Mouse (Mus musculus): ENCODE results near the gene Eps8l2.

Gene Eps8l2

DNA sequence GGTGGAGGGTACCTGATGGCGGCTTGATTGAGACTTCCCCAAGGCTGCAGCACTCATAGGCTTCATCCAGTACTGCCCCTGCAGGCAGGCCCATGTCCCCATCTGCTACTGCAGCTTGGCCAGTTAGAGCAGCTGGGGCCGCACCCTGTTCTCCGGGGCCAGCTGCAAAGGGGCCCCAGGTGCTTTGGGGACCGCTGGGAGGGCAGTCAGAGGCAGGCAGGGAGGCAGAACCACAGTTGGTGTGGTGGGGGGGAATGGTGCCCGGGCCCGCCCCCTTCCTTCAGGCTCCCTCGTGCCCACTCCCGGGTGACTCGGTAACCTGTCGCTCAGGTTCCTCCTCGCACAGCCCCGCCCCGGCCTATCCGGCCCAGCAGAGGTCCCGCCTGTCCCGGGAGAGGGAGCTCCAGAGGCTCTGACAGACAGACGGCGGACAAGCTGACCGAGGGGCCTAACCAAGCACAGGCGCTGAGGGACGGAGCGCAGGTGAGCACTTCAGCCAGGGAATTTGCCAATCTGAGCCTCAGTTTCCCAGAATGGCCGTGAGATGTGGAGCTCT is at the start of gene Eps8l2:
Gene Eps8l2, plus strand, starts transcription at position 305 of the 556 bp plus-strand sequence.
- peak in 1 of 2 experiments; percentile 22 for DNase-seq (ENCODE audit: low spot score in 2 of 2)

DNA sequence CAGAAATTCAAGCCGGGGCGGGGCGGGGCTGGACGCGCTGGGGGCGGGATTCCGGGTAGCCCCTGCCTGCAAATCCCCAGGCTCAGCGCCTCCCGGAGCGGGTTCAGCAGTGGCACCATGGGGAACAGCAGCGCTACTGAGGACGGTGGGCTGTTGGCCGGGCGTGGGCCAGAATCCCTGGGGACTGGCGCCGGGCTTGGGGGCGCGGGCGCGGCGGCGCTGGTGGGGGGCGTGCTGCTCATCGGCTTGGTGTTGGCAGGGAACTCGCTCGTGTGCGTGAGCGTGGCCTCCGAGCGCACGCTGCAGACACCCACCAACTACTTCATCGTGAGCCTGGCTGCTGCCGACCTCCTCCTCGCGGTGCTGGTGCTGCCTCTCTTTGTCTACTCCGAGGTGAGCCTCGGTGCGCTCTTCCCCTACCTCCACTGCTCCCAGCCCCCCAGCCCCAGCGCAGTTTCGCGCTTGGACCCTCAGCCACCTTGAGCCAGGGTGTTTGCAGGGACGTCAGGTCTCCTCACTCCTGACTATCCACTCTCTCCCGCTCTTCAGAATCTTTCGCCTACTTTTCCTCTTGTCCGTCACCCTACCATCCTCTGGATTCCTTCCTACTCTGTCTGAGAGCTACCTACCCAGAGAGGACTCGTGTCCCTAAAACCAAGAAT is 46.6 kb upstream of the Eps8l2 start, which contains the start of gene Drd4:
Gene Drd4, plus strand, starts transcription at position 86 of the 662 bp plus-strand sequence.
- DNase-seq (ENCODE audit: low spot score in 2 of 2): no peak

DNA sequence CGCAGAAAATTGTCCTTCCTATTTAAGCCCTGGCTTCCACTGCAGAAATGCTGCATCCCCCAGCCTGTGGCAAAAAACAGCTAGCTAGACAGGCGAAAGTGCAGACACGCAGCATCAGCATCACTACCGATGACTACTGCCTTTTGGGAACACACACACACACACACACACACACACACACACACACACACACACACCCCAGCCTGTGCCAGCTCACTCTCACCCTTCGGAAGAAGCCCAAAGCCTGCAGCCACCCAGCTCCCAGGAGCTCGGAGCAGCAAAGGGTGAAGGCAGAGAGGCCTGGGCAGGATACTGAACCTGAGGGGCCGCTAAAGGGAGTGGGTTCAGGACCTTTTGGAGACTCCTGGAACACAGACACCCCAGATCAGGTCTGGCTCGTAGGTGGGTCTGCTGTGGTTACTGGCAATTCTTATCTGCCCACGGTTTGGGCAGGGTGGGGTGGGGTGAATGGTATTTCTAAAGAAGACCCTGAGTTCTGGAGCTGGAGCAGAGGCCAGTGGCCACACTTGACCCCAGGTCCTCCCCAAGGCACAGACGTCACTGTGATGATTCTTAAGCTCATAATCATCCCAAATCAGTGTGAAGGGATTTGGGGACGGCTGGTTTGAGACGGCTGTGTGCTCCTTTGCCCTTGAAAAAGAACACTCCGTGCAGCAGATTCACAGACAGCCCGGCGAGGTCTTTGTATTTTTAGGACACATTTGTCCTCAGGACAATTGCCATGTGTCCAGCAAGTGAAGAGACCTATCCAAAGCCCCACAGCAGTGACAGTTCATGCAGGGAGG is 45.9 kb upstream of the Eps8l2 start:
- no peak for DNase-seq (ENCODE audit: low spot score in 2 of 2)

DNA sequence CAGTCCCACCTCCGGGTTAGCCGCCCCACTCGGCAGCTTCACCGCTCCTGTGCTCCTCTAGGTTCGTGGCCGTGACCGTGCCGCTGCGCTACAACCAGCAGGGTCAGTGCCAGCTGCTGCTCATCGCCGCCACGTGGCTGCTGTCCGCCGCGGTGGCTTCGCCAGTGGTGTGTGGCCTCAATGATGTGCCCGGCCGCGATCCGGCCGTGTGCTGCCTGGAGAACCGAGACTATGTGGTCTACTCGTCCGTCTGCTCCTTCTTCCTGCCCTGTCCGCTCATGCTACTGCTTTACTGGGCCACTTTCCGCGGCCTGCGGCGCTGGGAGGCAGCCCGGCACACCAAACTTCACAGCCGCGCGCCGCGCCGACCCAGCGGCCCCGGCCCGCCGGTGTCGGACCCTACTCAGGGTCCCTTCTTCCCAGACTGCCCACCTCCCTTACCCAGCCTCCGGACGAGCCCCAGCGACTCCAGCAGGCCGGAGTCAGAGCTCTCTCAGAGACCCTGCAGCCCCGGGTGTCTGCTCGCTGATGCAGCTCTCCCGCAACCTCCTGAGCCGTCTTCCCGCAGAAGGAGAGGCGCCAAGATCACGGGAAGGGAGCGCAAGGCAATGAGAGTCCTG is 44.7 kb upstream of the Eps8l2 start:
- DNase-seq (ENCODE audit: low spot score in 2 of 2): peak in 1 of 2 experiments; percentile 35

DNA sequence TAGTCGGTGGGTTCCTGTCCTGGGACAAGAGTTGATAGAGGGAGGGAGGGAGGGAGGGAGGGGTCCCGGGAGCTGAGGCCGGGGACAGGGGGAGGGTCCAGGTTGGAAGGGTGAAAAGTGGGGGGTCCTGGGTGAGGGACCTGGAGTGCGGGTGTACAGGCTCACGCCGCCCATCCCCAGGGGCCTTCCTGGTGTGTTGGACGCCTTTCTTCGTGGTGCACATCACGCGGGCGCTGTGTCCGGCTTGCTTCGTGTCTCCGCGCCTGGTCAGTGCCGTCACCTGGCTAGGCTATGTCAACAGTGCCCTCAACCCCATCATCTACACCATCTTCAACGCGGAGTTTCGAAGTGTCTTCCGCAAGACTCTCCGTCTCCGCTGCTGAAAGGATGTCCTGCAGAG is 44.2 kb upstream of the Eps8l2 start:
- DNase-seq (ENCODE audit: low spot score in 2 of 2): peak in 1 of 2 experiments; percentile 26

DNA sequence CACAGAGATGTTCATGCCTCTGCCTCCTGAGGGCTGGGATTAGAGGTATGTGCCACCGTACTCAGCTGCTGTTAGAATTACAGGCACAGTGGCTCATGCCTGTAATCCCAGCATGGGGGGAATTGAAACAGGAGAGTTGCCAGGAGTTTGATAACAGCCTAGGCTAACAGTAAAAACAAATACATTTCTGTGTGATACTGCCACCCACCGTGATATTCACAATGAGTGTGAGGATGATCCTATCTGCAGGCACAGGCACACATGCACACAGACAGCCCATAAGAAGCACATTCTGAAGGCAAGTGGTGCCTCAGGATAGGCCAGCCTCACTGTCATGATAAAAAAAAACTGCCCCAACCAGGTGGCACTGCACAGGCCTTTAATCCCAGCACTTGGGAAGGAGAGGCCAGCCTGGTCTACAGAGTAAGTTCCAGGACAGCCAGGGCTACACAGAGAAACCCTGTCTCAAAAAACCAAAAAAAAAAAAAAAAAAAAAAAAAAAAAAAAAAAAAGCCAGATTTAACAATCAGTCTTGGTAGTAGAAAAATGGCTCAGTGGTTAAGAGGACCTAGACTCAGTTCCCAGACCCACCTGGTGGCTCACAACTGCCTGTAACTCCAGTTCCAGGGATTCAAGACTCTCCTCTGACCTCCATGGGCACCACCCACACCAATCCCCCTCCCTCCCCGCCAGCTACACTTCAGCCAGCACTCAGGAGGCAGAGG is 40.6 kb upstream of the Eps8l2 start:
- DNase-seq (ENCODE audit: low spot score in 2 of 2): no peak

DNA sequence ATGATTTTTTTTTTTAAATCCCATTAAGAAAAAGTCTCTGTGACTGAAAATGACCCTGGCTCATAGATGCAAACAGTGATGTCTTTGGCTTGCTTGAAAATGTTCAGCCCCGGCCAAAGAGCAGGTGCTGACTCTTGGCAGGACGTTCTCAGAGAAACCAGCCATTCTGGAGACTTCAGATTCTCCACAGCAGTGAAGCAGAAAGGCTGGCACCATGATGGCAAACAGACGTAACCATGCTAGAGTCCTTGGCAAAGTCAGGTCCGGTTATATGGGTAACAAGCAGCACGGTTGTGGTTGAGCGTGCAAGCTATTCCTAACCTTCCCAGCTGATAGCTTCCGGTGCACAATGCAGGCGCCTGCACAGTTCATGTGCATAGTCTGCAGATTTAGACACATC is 39.5 kb upstream of the Eps8l2 start:
- no peak for DNase-seq (ENCODE audit: low spot score in 2 of 2)

DNA sequence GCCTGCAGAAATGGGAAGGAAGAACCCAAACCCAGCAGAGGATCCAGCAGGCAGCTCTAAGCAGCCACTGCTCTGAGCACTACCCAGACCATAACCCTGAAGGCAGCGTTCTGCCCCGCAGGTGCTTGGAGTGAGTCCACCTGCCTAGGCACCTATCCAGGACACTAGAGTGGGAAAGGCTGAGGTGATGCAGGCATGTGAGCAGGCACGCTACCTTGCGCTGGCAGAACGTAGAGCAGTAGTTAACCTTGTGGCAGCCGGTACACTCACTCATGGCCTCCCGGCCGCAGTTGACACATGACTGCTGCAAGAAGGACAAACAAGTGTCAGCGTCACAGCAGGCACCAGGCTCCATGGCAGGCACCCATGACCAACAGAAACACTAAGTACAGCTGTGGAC is 37.3 kb upstream of the Eps8l2 start:
- no peak for DNase-seq (ENCODE audit: low spot score in 2 of 2)

DNA sequence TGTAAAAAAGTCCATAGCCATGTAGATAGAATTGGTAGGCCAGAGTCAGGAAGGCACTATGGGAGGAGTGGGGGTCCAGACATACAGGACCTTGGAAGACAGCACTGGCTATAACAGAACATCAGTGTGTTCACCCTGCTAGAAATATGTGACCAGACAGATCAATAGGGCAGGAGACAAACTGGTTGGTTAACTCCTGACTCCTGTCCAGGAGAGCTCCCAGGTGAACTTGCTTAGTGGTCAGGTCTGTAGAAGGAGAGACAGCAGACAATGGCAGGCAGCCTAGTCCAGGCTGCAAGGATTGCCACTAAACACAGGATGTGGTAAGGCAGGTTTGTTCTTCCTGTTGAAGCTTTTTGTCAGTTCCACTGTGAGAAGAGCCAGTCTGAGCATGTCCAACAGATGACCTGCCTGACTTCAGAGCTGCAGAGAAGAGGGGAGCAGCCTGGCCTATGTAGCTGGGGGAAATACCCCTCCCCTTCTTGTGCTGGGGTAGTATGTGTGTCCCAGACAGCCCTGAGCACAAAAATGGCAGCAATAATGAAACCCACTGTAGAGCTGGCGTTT is 35.9 kb upstream of the Eps8l2 start:
- peak; percentile 51 to 72 for DNase-seq (ENCODE audit: low spot score in 2 of 2)

DNA sequence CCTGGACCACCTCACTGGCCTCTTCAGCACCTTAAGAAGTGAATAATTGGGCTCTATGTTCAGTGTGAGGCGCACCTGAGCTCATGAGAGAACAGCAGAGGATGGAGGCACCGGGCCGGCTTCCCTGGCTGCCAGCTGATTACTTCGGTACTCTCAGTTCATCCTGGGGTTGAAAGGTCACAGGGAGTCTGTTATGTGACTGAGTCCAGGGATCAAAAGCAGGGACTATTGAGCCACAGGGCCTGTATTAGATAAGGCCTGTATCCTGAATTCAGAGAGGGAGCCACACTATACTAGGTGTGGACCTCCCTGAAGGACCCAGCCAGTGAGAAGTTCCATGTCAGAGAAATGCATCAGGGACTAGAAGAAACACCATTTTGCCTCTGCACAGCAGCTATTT is 34.1 kb upstream of the Eps8l2 start:
- DNase-seq (ENCODE audit: low spot score in 2 of 2): no peak

DNA sequence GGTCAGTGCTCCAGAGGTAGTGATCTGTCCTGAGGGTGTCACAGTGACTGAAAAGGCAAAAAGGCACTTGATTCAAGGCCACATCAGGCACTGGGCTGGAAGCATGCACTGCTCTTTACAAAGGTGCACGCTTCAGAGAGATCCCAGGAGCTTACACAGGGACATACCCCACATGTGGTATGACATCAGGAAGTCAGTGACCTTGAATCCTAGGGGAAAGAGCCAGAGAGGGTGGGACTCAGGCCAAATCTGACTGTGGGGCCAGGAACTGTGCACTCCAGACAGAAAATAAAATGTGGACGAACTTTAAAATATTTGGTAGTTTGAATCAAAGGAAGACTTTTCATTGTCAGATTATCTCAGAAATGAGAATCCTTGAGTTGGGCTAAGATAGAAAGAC is 24.3 kb upstream of the Eps8l2 start:
- DNase-seq (ENCODE audit: low spot score in 2 of 2): no peak

DNA sequence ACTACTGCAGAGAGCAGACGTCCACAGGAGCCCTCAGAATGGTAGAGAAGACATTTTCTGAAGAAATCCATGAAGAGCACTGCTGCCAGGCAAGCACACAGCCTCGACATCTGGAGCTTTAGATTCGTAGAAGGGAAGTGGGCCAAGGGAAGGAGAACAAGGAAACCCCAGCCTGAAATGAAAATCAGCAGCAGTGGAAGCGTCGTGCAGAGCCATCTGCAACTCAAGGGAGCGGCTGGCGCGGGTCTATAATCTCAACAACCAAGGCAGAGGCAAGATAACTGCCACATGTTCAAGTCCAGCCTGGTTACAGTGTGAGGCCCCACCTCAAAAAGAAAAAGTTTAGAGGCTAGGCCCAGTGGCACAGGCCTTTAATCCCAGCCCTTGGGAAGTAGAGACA is 23.6 kb upstream of the Eps8l2 start:
- DNase-seq (ENCODE audit: low spot score in 2 of 2): no peak

DNA sequence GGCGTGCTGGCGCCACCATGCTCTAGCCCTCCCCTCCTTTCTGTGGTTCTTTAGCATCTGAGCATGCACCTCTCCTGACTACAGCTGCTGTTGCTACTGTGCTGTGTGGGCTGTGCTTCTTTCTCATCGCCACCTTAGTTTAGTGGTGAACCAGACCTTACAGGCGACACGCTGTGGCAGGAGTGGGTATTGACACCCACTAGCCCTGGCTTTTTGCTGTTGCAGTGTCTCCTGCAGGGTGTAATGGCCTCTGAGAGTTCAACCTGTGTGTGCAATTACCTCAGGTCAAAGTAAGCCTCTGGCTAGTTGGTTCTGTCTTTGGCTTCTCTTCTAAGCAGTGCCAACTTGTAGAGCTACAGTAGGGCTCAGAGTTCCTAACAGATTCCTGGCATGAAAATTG is 22.7 kb upstream of the Eps8l2 start:
- peak; percentile 57 to 67 for DNase-seq (ENCODE audit: low spot score in 2 of 2)

DNA sequence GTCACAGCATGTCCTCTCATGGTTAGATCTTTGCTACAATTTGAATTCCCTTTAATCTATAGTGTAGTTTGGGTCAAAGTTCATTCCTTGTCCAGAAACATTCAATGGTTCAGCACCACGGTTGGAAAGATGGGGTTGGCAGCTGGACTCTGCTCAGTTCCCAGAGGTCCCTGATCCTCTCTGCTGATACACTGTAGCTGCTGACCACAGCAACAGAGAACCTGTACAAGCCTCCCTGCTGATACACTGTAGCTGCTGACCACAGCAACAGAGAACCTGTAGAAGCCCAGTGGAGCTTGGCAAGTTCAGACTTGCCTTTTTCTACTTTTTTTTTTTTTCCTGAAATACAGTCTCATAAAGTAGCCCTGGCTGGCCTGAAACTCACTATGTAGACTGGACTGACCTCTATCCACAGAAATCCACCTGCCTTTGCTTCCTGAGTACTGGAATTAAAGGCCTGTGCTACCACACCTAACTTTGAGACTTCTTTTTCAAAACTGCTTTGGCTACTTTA is 21.0 kb upstream of the Eps8l2 start:
- DNase-seq (ENCODE audit: low spot score in 2 of 2): no peak

DNA sequence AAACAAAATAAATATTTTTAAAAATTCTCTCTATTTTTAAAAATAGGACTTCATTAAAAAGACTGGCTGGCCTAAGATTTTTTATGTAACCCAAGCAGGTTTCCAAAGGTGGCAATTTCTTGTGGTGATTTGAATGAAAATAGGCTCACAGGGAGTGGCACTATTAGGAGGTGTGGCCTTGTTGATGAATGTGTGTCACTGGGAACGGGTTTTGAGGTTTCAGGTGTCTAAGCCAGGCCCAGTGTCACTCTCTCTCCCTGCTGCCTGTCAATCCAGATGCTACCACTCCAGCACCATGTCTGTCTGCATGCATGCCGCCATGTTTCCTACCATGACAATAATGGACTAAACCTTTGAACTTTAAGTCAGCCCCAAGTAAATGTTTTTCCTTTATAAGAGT is 19.2 kb upstream of the Eps8l2 start:
- DNase-seq (ENCODE audit: low spot score in 2 of 2): no peak

DNA sequence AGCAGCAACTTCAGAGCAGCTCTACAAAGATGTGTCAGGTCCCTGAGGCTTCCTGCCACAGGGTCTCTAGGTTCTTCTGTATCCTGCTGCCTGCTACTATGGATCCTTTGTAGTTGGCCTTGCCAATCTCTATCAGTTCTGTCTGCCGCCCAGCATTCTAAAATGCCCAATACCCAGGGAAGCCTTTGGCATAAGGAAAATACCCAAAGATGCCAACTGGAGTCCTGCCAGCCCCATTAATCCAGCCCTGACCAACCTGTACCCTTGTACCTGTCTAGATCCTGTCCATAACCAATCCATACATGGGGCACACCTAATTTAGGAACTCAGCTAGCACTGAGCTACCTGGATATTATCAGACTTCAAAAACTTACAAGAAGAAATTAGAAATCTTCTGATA is 14.0 kb upstream of the Eps8l2 start:
- DNase-seq (ENCODE audit: low spot score in 2 of 2): no peak

DNA sequence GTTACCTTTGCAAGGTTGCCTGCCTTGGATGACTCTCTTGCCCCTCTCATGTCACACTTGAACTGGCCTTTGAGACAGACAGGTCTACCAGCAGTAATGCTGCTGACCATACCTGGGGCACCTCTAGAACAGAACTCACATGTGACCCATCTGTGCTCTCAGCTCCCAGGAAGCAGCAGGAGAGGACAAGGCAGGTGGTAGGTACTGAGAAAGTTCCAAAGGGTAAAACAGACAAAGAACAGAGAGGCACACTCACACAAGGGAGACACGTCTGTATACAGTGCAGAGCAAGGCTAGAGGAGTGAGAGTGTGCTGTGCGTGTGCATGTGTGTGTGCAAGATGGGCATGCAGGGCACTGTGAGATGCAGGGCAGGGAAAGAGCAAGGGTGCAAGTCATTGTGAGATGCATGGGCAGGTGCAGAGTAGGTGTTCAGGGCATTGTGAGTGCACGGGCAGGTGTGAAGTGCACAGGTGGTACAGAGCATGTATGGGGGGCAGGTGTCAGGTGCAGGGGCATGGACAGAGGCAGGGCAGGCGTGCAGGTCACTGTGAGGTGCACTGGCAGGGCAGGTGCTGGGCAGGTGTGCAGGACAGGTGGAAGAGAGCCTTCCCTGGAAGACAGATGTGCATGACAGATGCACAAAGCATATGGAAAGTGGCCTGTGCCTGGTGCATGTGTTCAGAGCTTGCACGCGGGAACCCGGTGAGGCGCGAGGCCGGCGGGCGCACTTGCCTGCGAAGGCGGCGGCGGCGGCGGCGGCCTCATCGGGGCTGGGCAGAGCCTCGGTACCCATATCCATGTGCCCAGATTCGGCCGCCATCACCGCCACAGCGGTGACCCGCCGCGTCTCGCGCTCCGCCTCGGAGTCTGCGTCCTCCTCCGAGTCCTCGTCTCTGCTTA is 11.9 kb upstream of the Eps8l2 start:
- peak in 1 of 2 experiments; percentile 10 for DNase-seq (ENCODE audit: low spot score in 2 of 2)

DNA sequence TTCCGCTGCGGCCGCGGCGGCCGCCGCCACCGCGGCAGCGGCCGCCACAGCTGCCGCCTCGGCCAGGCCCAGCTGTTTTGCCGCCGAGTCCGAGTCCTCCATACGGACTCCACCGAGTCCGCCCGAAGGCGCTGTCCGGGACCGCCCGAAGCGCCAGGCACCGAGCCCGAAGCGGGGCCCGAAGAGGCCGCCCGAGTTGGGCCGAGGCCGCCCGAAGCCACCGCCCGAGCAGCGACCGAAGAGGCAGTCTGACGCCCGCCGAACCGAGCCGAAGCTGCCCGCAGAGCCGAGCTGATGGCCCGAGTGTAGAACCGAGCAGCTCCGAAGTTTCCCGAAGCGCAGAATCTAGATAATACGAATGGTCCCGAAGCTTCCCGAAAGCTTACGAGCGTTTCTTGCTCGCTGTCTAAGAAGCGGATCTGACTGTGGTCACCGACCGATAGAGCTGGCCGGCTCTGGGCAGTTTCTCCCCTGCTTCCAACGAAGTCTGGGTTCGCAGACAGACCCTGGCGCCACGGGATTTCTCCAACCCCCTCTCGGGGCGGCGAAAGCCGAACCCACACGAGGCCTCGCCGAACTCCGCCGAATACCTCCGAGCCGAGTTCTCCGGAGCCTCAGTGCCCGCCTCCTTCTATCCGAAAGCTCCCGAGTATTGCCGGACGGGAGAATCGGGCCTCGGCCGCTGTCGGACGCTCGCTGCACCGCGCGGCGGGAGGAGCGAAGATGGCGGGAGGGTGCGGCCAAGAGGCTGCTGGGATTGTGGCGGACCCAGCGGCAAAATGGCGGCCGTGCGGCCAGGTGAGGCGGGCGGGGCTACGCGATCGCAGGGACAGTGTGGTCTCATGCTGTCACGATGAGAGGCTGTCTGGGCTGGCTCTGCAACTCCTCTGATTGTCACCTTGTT is 11.0 kb upstream of the Eps8l2 start, which contains the start of the genes Deaf1 and Tmem80:
Gene Deaf1, minus strand, starts transcription at position 222 of the 904 bp plus-strand sequence.
Gene Tmem80, plus strand, starts transcription at position 271 of the 904 bp plus-strand sequence.
- peak; percentile 99 for DNase-seq (ENCODE audit: low spot score in 2 of 2)

All from natural killer cell, adult 2 months (primary cell).